Mouse (Mus musculus): ENCODE measurements around the gene Fam98b. TPM values are rescaled to one million over a fixed set of nuclear protein-coding genes. Genes with fewer than 3 reads are reported as not detected.

The Fam98b gene
- polyA plus RNA-seq, 1 experiment from 2014 or later: 11.1 TPM

DNA sequence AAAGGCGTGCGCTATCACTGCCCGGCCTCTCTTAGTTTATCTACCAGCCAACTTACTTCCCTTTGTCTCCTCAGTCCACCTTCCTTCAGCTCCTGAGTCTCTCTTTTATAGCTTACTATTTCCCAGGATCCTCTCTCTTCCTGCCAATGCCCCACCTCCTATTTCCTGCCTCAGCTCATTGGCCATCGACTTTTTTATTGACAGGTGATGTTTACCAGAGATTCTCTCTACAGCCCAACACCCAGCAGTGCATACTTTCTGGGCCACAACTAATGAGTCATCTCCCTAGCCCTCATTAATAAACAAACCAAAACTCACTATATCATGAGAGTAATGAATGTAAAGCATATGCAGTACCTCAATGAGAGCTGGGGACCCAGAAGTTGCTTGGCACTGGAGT, 30.0 kb upstream of the Fam98b start:
- Histone ChIP-seq H3K9ac (replicated peaks; ENCODE audit: low read length) (no peak overlapping the region), H3K4me2 (ENCODE audit: low read length) (no peak overlapping the region), H3K4me3 (replicated peaks; ENCODE audit: low read depth, low read length) (no peak overlapping the region), H3K4me1 (ENCODE audit: control insufficient read depth, insufficient read depth, low read length) (no peaks in the 10 kb centered on the region), H3K9me3 (ENCODE audit: control insufficient read depth, low read length) (no peaks in the 10 kb centered on the region), H3K27ac (replicated peaks; ENCODE audit: low read depth, low read length) (no peak overlapping the region), H3K27me3 (ENCODE audit: control insufficient read depth, insufficient read depth, low read length) (no peaks in the 10 kb centered on the region), H3K36me3 (ENCODE audit: control insufficient read depth, insufficient read depth, low read length) (no peaks in the 10 kb centered on the region)
- no peak for ATAC-seq (ENCODE audit: low FRiP score, low TSS enrichment)
- WGBS: 97% methylated on average over 4 of the region's 4 CpGs
- DNase-seq: no peak

DNA sequence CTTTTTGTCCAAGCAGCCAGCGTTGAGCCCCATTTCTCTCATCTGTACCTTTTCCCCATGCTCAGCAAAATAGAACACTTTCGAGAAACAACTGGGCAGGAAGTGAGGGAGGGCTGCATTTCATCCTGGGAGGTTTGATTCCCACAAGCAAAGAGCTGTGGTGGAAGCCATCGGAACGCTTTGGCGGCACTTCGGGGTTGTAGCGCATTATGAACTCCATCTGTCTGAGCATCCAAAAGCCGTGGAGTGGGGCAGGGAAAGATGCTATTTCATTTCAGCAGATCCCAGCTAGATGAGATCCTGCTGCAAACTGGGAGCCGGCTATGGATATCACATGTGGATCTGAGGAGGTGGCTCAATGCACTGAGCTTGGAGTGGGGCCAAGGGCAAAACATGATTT, 26.9 kb upstream of the Fam98b start:
- H3K4me2 ChIP-seq (ENCODE audit: low read length): no peak overlapping the region
- no peak for DNase-seq
- H3K4me1 ChIP-seq (ENCODE audit: control insufficient read depth, insufficient read depth, low read length): no peaks in the 10 kb centered on the region
- H3K9ac ChIP-seq (replicated peaks; ENCODE audit: low read length): no peak overlapping the region
- H3K9me3 ChIP-seq (ENCODE audit: control insufficient read depth, low read length): no peaks in the 10 kb centered on the region
- H3K4me3 ChIP-seq (replicated peaks; ENCODE audit: low read depth, low read length): no peak overlapping the region
- H3K27me3 ChIP-seq (ENCODE audit: control insufficient read depth, insufficient read depth, low read length): no peaks in the 10 kb centered on the region
- H3K36me3 ChIP-seq (ENCODE audit: control insufficient read depth, insufficient read depth, low read length): no peaks in the 10 kb centered on the region
- no peak overlapping the region for H3K27ac ChIP-seq (replicated peaks; ENCODE audit: low read depth, low read length)
- 89% methylated on average over 9 of the region's 9 CpGs for WGBS
- no peak for ATAC-seq (ENCODE audit: low FRiP score, low TSS enrichment)

DNA sequence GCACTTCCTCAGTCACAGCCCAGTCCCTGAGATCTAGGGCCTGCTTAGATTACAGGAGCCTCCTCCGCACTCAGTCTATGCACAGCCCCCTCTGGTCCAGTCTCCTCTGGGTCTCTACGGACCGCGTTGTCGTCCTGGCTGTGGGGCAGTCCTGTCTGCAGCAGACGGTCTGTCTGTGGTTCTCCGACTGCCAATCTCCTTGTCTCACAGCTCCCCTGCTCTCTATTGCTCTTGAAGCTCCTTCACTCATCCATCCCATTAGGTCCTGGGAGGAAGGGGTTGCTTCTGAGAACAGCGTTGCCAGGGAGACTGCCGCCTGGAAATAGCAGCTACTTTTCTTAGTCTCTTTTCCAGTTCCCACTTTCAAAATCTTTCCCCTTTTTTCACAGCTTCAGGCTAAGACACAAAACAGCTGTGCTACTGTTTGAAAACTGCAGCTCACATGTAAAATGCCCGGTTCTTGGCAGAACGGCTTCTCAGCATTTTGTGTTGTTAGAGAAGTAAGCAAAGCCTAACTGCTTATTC, 20.9 kb upstream of the Fam98b start:
- H3K36me3 ChIP-seq (ENCODE audit: control insufficient read depth, insufficient read depth, low read length): no peaks in the 10 kb centered on the region
- H3K4me3 ChIP-seq (replicated peaks; ENCODE audit: low read depth, low read length): no peak overlapping the region
- no peaks in the 10 kb centered on the region for H3K9me3 ChIP-seq (ENCODE audit: control insufficient read depth, low read length)
- DNase-seq: peak; percentile 57
- peaks cover 11% of the 10 kb centered on the region for H3K4me1 ChIP-seq (ENCODE audit: control insufficient read depth, insufficient read depth, low read length)
- WGBS: 15% methylated on average over 11 of the region's 11 CpGs
- no peak overlapping the region for H3K9ac ChIP-seq (replicated peaks; ENCODE audit: low read length)
- no peaks in the 10 kb centered on the region for H3K27me3 ChIP-seq (ENCODE audit: control insufficient read depth, insufficient read depth, low read length)
- ATAC-seq (ENCODE audit: low FRiP score, low TSS enrichment): peak; percentile 34; the same call in 1 of the 2 replicates
- peak overlapping the region; percentile 37 for H3K27ac ChIP-seq (replicated peaks; ENCODE audit: low read depth, low read length)
- peak overlapping the region; percentile 36 for H3K4me2 ChIP-seq (ENCODE audit: low read length)

DNA sequence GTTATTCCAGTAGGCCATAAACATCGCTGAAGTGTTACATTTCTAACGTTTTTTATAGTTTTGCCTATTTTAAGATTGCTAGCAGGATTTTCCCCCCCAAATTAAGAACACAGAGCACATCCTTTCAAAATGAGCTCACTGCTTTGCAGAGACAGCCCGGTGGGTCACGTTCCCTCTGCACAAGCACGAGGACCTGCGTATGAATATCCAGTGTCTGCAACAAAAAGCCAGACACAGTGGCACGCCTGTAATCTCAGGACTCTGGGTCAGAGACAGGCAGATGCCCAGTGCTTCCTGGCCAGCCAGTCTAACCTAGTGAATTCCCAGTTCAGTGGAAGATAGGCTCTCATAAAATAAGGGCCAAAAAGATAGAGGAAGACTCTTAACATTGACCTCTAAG, 19.3 kb upstream of the Fam98b start:
- Histone ChIP-seq H3K9ac (replicated peaks; ENCODE audit: low read length) (no peak overlapping the region), H3K36me3 (ENCODE audit: control insufficient read depth, insufficient read depth, low read length) (no peaks in the 10 kb centered on the region), H3K4me3 (replicated peaks; ENCODE audit: low read depth, low read length) (no peak overlapping the region), H3K27me3 (ENCODE audit: control insufficient read depth, insufficient read depth, low read length) (no peaks in the 10 kb centered on the region), H3K4me2 (ENCODE audit: low read length) (no peak overlapping the region), H3K4me1 (ENCODE audit: control insufficient read depth, insufficient read depth, low read length) (peaks cover 11% of the 10 kb centered on the region), H3K9me3 (ENCODE audit: control insufficient read depth, low read length) (no peaks in the 10 kb centered on the region), H3K27ac (replicated peaks; ENCODE audit: low read depth, low read length) (no peak overlapping the region)
- ATAC-seq (ENCODE audit: low FRiP score, low TSS enrichment): no peak
- WGBS: 66% methylated on average over 7 of the region's 7 CpGs
- no peak for DNase-seq

DNA sequence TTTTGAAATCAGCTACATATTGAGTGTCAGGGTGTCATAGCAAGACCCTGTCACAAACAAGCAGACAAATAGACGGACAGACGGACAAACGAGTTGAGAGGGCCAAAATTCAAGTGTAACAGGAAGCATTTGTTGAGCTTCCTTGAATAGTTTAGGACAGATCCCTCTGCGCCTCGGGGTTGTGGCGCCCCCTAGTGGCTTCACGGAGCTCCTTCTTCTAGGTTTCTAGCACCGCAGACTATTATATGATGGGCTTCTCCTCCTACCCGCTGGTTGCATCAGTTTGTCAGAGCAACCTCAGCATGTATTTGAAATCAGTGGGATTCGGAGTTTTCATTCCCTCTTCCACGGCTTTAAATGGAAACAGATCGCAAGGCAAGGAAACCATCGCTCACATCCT, 18.3 kb upstream of the Fam98b start:
- H3K27ac ChIP-seq (replicated peaks; ENCODE audit: low read depth, low read length): no peak overlapping the region
- ATAC-seq (ENCODE audit: low FRiP score, low TSS enrichment) (peak; percentile 77; the same call in 1 of the 2 replicates), DNase-seq (peak; percentile 89)
- no peaks in the 10 kb centered on the region for H3K27me3 ChIP-seq (ENCODE audit: control insufficient read depth, insufficient read depth, low read length)
- no peak overlapping the region for H3K4me3 ChIP-seq (replicated peaks; ENCODE audit: low read depth, low read length)
- no peaks in the 10 kb centered on the region for H3K36me3 ChIP-seq (ENCODE audit: control insufficient read depth, insufficient read depth, low read length)
- H3K4me1 ChIP-seq (ENCODE audit: control insufficient read depth, insufficient read depth, low read length): peaks cover 11% of the 10 kb centered on the region
- 8% methylated on average over 13 of the region's 13 CpGs for whole genome bisulfite sequencing
- no peak overlapping the region for H3K9ac ChIP-seq (replicated peaks; ENCODE audit: low read length)
- H3K4me2 ChIP-seq (ENCODE audit: low read length): 0 out of 2 replicates have a peak overlapping the region, but pooled peaks have one; percentile 2
- no peaks in the 10 kb centered on the region for H3K9me3 ChIP-seq (ENCODE audit: control insufficient read depth, low read length)

DNA sequence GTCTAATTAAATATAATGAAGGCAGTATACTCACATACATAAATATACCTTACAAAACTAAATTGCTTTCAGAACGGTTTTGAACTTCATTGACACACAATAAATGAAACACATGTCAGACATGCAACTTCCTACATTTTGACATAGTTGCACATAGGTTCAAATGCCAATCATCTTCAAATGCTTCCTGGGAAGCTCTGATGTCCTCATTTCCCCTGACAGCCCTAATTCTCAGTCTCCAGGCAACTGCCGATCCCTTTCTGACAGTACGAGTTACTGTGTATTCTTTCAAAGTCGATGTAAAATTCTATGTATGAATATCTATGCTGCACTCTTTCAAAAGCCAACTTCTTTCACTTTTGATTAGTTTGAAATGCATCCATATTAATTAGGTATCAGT, 7.6 kb upstream of the Fam98b start:
- Histone ChIP-seq H3K4me1 (ENCODE audit: control insufficient read depth, insufficient read depth, low read length) (no peaks in the 10 kb centered on the region), H3K36me3 (ENCODE audit: control insufficient read depth, insufficient read depth, low read length) (no peaks in the 10 kb centered on the region), H3K9me3 (ENCODE audit: control insufficient read depth, low read length) (no peaks in the 10 kb centered on the region), H3K9ac (replicated peaks; ENCODE audit: low read length) (no peak overlapping the region), H3K27me3 (ENCODE audit: control insufficient read depth, insufficient read depth, low read length) (no peaks in the 10 kb centered on the region), H3K27ac (replicated peaks; ENCODE audit: low read depth, low read length) (no peak overlapping the region), H3K4me3 (replicated peaks; ENCODE audit: low read depth, low read length) (no peak overlapping the region), H3K4me2 (ENCODE audit: low read length) (no peak overlapping the region)
- no peak for ATAC-seq (ENCODE audit: low FRiP score, low TSS enrichment)
- DNase-seq: no peak
- 62% methylated on average over 4 of the region's 4 CpGs for WGBS

DNA sequence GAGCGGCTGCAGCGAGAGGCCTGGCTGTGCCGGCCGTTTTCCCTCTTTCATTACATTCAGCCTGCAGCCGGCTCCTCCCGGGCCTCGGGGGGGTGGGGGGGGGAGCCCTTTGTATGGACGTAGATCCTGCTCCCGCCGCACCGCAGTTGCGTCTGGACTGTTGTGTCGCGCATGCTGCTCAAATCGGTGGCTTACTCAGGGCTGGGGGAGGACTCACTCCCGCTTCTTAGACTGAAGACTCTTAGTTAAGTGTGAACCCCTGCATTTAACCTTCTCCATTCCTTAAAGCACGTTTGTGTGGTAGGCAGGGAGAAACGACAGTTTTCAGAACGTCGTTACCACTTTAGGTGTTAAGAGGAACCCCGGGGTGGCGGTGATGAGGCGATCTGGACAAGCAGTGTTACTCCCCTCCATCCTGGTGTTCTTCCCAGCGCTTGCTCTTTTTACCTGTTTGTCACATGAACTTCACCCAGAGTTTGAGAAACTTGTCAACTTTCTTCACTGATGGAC, 517 bp downstream of the Fam98b start:
- ATAC-seq (ENCODE audit: low FRiP score, low TSS enrichment) (peak; percentile 74; the same call in 1 of the 2 replicates), DNase-seq (no peak)
- Histone ChIP-seq H3K4me1 (ENCODE audit: control insufficient read depth, insufficient read depth, low read length) (peaks cover 11% of the 10 kb centered on the region), H3K36me3 (ENCODE audit: control insufficient read depth, insufficient read depth, low read length) (no peaks in the 10 kb centered on the region), H3K9ac (replicated peaks; ENCODE audit: low read length) (peak overlapping the region; percentile 89), H3K4me2 (ENCODE audit: low read length) (peak overlapping the region; percentile 54), H3K4me3 (replicated peaks; ENCODE audit: low read depth, low read length) (peak overlapping the region; percentile 83), H3K27me3 (ENCODE audit: control insufficient read depth, insufficient read depth, low read length) (no peaks in the 10 kb centered on the region), H3K9me3 (ENCODE audit: control insufficient read depth, low read length) (no peaks in the 10 kb centered on the region), H3K27ac (replicated peaks; ENCODE audit: low read depth, low read length) (peak overlapping the region; percentile 94)
- under 1% methylated on average over 24 of the region's 24 CpGs for WGBS

DNA sequence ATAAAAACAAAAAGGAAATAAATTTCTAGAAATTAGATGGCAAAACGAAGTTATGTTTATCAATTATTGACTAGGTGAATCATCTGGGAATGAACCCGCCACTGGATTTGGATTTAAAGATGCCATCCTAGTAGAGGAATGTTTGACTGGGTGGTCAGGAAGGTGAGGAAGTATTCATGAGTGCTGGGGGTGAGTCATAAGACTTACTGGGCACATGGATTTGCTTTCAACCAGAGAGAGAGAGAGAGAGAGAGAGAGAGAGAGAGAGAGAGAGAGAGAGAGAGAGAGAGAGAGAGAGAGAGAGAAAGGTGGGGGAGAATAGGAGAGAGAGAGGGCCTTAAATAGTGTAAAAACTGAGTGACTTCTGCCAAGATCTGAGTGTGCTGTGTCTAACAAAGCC, 5.9 kb downstream of the Fam98b start:
- Histone ChIP-seq H3K9ac (replicated peaks; ENCODE audit: low read length) (no peak overlapping the region), H3K4me3 (replicated peaks; ENCODE audit: low read depth, low read length) (no peak overlapping the region), H3K27ac (replicated peaks; ENCODE audit: low read depth, low read length) (no peak overlapping the region), H3K4me1 (ENCODE audit: control insufficient read depth, insufficient read depth, low read length) (peaks cover 10% of the 10 kb centered on the region), H3K9me3 (ENCODE audit: control insufficient read depth, low read length) (no peaks in the 10 kb centered on the region), H3K27me3 (ENCODE audit: control insufficient read depth, insufficient read depth, low read length) (no peaks in the 10 kb centered on the region), H3K4me2 (ENCODE audit: low read length) (no peak overlapping the region), H3K36me3 (ENCODE audit: control insufficient read depth, insufficient read depth, low read length) (peaks cover 13% of the 10 kb centered on the region)
- ATAC-seq (ENCODE audit: low FRiP score, low TSS enrichment) (no peak), DNase-seq (no peak)
- 85% methylated on average over 2 of the region's 2 CpGs for WGBS

DNA sequence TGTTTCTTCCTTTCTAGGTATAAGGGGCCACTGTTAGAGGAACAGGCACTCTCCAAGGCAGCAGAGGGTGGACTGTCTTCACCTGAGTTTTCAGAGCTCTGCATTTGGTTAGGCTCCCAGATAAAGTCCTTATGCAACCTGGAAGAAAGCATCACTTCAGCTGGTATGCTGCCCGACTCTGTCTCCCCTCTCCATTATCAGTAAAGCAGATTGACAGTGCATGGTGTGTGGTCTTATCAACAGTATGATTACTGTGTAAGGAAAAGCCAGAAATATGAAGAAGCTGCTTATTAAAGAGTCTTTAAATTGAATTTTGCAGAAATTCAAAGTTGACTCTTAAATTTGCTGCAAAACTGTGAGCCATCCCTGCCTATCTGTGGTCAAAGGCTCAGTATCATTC, 8.1 kb downstream of the Fam98b start:
- Histone ChIP-seq H3K36me3 (ENCODE audit: control insufficient read depth, insufficient read depth, low read length) (peaks cover 19% of the 10 kb centered on the region), H3K9me3 (ENCODE audit: control insufficient read depth, low read length) (no peaks in the 10 kb centered on the region), H3K27ac (replicated peaks; ENCODE audit: low read depth, low read length) (no peak overlapping the region), H3K9ac (replicated peaks; ENCODE audit: low read length) (no peak overlapping the region), H3K4me2 (ENCODE audit: low read length) (no peak overlapping the region), H3K27me3 (ENCODE audit: control insufficient read depth, insufficient read depth, low read length) (no peaks in the 10 kb centered on the region), H3K4me3 (replicated peaks; ENCODE audit: low read depth, low read length) (no peak overlapping the region), H3K4me1 (ENCODE audit: control insufficient read depth, insufficient read depth, low read length) (no peaks in the 10 kb centered on the region)
- 84% methylated on average over 1 of the region's 1 CpGs for WGBS
- ATAC-seq (ENCODE audit: low FRiP score, low TSS enrichment) (no peak), DNase-seq (no peak)
